Mouse (Mus musculus) olfactory bulb, adult 2 months (tissue): ENCODE measurements around the gene Hbb-bh1. TPM values are rescaled to one million over a fixed set of nuclear protein-coding genes. Genes with fewer than 3 reads are reported as not detected.
"Not testable (repeated sequence)": the region's sequence is repeated elsewhere in the genome, so short reads cannot be mapped to it uniquely, and the experiment has no call there.

Experiments used
- H3K27ac ChIP-seq: fragments of 200-500 bp; 2 replicates; pipeline ENCODE4 v1.5.1; 2012; ENCODE audit warnings: low read depth, low read length; ENCODE audit not compliant: insufficient read depth
- H3K4me1 ChIP-seq: fragments of 200-500 bp; 2 replicates; pipeline ENCODE4 v1.6.1; 2012; ENCODE audit warnings: low read length; ENCODE audit not compliant: control insufficient read depth, insufficient read depth
- H3K4me3 ChIP-seq: fragments of 200-500 bp; 2 replicates; pipeline ENCODE4 v1.5.1; 2012; ENCODE audit warnings: mild to moderate bottlenecking, low read depth, low read length, moderate library complexity; ENCODE audit not compliant: insufficient read depth
- CTCF ChIP-seq: fragments of 200-500 bp; IDR thresholded peaks from 2 replicates; pipeline ENCODE4 v1.5.1; 2012; ENCODE audit warnings: low read depth, mild to moderate bottlenecking, low read length, moderate library complexity; ENCODE audit not compliant: insufficient read depth
- POLR2A ChIP-seq: fragments of 200-500 bp; IDR thresholded peaks from 2 replicates; pipeline ENCODE4 v1.6.1; 2012; ENCODE audit warnings: mild to moderate bottlenecking, low read depth, low read length, moderate library complexity; ENCODE audit not compliant: insufficient read depth
- WGBS: fragments of 180-500 bp; shearing (Covaris S2); methylation state at CpG from one replicate; pipeline ENCODE4 v1.1.7; 2018; 5-methylcytosine and 5-hydroxymethylcytosine counted together
- polyA plus RNA-seq: library from polyadenylated mRNA; stranded (reverse); fragments of >200 nt; gene quantifications from 2 replicates; pipeline ENCODE4 v1.2.4, GENCODE M21; 2012; ENCODE audit warnings: low replicate concordance; ENCODE audit not compliant: missing spikeins, insufficient read depth, insufficient read length

Hbb-bh1 gene
- polyA plus RNA-seq, 1 experiment, result not detected

DNA sequence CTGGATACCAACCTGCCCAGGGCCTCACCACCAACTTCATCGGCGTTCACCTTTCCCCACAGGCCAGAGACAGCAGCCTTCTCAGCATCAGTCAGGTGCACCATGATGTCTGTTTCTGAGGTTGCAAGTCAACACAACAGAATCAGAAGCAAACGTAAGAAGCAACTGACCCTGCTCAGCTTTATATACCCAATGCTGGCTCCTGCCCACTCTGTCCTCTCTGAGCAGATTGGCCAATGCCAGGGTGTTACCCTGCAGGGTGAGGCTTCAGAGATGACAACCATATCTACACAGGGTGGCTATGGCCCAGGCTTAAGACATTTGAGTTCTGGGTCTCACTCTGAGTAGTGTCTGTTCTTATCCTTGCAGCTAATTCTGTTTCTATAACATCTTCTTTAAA, 29.2 kb downstream of the Hbb-bh1 start, which contains the start of gene Hbb-bt:
Hbb-bt (minus strand) TSS at position 231 of the 400 bp plus-strand sequence.
- H3K4me1 ChIP-seq, result no peaks in the 10 kb centered on the region
- no peak for TF ChIP-seq CTCF
- TF ChIP-seq POLR2A, result no peak
- WGBS, result 82% methylated on average over 3 of the region's 3 CpGs
- H3K27ac ChIP-seq, result no peak within 1 kb of the TSS
- H3K4me3 ChIP-seq, result no peak within 1 kb of the TSS

DNA sequence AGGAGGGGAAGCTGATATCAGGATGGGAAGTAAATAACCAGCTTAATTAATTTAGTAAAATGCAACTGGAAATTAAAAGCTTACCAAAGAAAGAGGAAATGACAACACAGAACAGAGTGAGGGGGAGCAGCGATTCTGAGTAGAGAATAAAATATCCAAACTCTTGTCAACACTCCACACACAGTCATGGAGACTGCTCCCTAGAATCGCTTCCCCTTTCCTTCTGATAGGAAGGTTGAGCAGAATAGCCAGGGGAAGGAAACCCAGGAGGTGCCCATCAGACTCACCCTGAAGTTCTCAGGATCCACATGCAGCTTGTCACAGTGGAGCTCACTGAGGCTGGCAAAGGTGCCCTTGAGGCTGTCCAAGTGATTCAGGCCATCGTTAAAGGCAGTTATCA, 29.8 kb downstream of the Hbb-bh1 start:
- not testable (repeated sequence) for H3K4me1 ChIP-seq
- no CpG with 5 or more reads among the region's 3 CpGs for WGBS

DNA sequence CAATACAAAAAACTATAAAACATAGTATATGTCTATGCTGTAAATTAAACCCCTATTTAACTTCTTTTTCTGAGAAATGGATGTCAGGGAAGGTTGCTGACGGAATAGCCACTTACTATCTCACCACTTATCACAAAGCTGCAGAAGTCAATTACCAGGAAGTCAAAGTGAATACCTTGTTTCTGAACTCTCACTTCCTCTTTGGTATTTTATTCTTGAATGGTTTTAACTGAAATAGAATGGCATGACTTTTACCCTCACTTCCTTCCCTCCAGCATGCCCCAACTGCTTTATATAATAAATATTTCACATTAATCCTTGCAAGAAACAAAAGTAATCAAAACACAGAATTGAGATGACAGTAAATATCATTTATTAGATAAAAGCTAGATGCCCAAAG, 30.8 kb downstream of the Hbb-bh1 start:
- Histone ChIP-seq H3K27ac (no peak overlapping the region), H3K4me3 (no peak overlapping the region), H3K4me1 (no peaks in the 10 kb centered on the region)
- WGBS, result 76% methylated on average over 1 of the region's 1 CpGs
- TF ChIP-seq POLR2A (no peak), CTCF (no peak)

More for the DNA sequence above, 29.8 kb downstream of the Hbb-bh1 start:
- H3K27ac ChIP-seq, H3K4me3 ChIP-seq: not testable (repeated sequence)

DNA sequence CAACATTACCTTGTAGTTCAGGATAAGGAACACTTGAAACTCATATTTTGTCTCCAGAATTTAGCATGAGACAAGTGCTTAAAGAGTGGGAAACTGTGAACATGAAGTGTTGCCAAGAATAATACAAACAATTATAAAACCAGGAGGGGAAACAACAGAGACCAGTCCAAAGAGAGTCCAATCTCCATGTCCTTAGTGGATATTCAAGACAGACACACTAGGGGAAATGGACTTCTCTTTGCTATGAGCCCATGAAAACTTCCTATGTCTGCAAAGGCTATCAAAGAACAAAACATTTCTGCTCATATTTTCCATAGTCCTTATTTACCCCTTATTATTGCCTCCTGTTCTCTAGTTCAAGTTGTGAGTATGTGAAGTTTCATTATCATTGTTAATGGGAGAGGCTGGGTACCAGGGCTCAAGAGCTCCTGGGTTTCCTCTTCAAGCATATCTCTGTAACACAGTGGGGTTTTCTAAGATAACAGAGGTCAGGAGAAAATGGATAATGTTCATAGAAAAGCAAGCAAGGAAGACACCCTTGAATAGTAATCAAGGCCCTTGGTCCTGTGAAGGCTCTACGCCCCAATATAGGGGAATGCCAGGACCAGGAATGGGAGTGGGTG, 31.6 kb downstream of the Hbb-bh1 start:
- 92% methylated on average over 1 of the region's 1 CpGs for WGBS
- TF ChIP-seq POLR2A (no peak), CTCF (no peak)
- Histone ChIP-seq H3K4me1 (no peaks in the 10 kb centered on the region), H3K27ac (no peak overlapping the region), H3K4me3 (no peak overlapping the region)

DNA sequence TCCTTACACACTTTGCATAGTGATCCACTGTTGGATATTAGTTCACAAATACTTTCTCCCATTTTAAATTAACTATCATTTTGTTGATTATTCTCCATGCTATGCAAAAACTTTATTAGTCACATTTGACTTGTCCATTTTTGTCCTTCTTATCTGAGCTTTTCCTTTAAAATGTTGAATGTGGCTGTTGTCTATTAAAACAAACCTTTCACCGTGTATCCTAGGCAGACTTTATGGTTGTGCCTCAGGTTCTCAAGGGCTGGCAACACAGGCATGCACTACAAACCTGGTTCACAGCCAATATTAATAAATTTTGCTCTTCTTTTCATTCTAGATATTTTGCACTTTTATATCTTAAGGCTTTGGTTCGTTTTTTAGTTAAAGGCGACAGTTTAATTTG, 32.2 kb downstream of the Hbb-bh1 start:
- H3K4me3 ChIP-seq, result no peak overlapping the region
- WGBS, result 74% methylated on average over 3 of the region's 3 CpGs
- no peak overlapping the region for H3K27ac ChIP-seq
- no peaks in the 10 kb centered on the region for H3K4me1 ChIP-seq
- no peak for TF ChIP-seq POLR2A
- TF ChIP-seq CTCF, result no peak

DNA sequence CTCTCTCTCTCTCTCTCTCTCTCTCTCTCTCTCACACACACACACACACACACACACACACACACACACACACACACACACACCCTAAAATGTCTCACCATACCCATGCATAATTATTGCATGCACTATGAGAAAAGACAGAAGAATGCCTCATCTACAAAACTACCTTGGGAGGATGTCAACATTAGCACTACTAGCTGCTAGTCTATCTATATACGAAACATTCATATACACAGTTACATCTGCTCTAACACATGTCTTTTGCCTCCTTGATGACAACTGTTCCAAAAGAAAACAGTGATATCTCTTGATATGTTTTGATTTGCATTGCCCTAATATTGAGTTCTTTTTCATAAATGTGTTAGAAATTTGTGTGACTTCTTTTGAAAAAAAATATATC, 32.7 kb downstream of the Hbb-bh1 start:
- TF ChIP-seq CTCF (no peak), POLR2A (no peak)
- Histone ChIP-seq H3K4me3 (no peak overlapping the region), H3K4me1 (no peaks in the 10 kb centered on the region), H3K27ac (no peak overlapping the region)
- 91% methylated on average over 1 of the region's 1 CpGs for WGBS

DNA sequence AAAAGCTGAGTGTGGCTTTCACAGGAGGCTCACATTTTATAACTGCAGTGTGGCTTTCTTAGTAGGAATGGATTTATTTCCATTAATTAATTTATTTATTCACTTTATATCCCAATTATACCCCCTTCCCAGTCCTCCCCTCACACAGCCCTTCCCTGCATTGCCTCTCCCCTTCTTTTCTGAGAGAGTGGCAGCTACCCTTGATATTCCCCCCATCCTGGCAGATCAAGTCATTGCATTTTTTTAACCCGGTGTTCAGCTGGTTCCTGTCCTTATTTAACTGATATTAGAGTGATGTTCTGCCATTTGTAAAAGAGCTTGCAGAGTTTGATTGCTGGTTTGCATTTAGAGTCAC, 33.2 kb downstream of the Hbb-bh1 start:
- no peak overlapping the region for H3K4me3 ChIP-seq
- no peak overlapping the region for H3K27ac ChIP-seq
- WGBS, result 68% methylated on average over 1 of the region's 1 CpGs
- no peaks in the 10 kb centered on the region for H3K4me1 ChIP-seq
- TF ChIP-seq POLR2A (no peak), CTCF (no peak)

DNA sequence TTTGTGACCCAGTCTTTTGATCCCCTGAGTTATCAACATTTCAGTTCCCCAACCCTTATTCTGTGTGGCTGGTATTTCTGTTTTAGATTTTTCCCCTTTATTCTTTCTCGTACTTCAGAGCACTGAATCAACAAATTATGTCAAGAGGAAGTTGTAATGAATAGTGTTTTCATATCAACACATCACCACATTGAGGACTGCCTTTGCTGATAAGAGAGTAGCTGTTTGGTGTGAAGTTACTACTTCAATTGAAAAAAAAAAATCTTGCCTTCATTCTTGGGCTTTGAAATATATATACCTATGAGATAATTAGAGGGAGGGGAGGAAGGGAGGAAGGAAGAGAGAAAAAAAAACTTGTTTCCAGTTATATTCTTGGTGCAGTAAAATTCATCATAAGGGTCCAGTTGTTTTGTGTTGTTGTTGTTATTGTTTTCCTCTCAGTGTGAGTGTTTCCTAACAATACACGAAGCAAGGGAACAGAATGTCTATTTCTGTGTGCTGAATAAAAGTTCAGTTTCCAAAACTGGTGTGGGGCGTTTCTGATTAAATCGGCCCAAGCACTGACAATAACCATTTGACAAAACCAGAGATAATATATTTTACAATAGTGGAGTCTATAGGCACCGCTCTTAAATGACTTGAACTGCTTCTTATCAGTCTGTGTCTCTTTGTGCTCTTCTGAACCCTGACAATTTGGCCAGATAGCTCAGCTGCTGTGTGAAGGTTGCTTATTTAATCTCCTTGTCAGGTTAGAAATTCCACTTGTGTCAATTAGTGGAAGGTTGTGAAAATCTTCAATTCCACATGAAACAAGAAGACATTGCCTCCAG, 33.8 kb downstream of the Hbb-bh1 start:
- no peak overlapping the region for H3K27ac ChIP-seq
- 65% methylated on average over 5 of the region's 5 CpGs for WGBS
- TF ChIP-seq POLR2A (no peak), CTCF (no peak)
- no peaks in the 10 kb centered on the region for H3K4me1 ChIP-seq
- H3K4me3 ChIP-seq, result no peak overlapping the region

DNA sequence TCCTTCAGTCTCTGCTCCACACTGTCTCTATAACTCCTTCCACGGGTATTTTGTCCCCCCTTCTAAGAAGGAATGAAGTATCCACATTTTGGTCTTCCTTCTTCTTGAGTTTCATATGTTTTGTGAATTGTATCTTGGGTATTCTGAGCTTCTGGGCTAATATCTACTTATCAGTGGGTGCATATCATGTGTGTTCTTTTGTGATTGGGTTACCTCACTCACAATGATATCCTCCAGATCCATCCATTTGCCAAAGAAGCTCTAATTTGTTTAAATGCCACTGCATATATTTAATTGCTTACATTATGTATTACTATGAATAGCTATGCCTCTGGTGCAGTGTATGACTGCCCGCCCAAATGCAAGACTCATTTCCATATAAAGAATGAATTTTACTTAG, 34.8 kb downstream of the Hbb-bh1 start:
- not testable (repeated sequence) for H3K4me1 ChIP-seq, H3K27ac ChIP-seq, H3K4me3 ChIP-seq
- 69% methylated on average over 2 of the region's 2 CpGs for WGBS

DNA sequence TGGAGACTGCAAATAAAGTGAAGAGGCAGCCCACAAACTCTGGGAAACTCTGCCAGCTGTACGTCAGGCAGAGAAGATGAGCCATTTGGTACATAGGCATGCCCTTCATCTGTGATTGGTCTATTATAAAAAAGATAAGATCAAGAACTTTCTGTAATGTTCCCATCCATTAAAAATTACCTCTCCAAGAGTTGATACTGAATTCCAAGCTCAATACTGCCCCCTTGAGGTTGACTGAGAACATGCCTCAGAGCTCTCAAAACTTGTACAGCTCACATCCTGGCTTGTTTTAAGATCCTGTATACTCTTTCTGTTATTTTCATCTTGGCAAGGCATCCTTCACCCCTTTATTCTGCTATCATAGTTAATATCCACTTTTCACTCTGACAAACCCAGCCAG, 36.1 kb downstream of the Hbb-bh1 start:
- Histone ChIP-seq H3K4me3 (no peak overlapping the region), H3K27ac (no peak overlapping the region), H3K4me1 (no peaks in the 10 kb centered on the region)
- WGBS, result 76% methylated on average over 1 of the region's 1 CpGs
- no peak for TF ChIP-seq POLR2A
- no peak for TF ChIP-seq CTCF
